Mouse (Mus musculus) embryo, embryonic 10.5 days (tissue): ENCODE data around the gene Cpb2.

Source experiments
- DNase-seq: peaks from one replicate; pipeline ENCODE4 v3.0.0-alpha.2; 2015; ENCODE audit warnings: low spot score

Cpb2 gene

GRCm38 (mm10) chr14:75242087-75242486 is at the start of gene Cpb2:
Gene Cpb2, plus strand, starts transcription at chr14:75242287.
- no peak for DNase-seq

- no peak for DNase-seq
Observed at GRCm38 (mm10) chr14:75192427-75192826, 49.7 kb upstream of the Cpb2 start.

DNA sequence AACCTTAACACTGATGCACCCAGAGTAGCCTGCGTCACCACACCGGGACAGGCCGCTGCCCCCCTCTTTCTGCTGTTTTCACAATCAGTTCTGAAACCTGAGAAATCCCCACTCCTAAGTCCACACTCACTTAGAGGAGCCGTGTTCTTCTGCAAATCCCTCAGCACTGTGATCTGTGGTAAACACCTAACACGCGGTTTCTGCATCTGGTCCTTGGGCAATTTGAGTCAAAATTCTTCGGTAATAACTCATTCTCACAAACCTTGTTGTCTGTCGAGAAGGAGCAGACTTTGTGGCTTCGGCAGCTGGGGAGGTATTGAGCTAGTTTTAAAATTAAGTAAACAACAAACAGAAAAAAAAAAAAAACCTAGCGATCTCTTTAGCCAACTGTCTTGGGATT is 49.2 kb upstream of the Cpb2 start:
- DNase-seq = no peak

DNA sequence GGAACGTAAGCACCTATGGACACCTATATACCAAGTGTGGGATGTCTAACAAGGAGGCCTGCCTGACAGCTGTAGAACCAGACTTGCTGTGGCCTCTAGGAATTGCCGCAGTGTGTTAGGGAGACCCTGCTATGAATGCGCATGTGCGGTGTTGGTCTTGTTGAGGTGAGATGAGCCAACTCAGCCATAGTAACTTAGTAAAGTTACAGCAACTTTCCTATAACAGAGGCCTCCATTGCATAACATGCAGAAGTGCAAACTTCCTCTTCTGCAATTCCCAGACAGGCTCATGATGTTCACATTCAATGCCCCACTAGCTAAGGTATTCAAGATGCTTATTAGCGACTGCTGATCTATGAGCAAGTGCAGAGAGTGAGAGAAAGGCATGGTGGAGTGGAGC is 46.6 kb upstream of the Cpb2 start:
- no peak for DNase-seq

DNA sequence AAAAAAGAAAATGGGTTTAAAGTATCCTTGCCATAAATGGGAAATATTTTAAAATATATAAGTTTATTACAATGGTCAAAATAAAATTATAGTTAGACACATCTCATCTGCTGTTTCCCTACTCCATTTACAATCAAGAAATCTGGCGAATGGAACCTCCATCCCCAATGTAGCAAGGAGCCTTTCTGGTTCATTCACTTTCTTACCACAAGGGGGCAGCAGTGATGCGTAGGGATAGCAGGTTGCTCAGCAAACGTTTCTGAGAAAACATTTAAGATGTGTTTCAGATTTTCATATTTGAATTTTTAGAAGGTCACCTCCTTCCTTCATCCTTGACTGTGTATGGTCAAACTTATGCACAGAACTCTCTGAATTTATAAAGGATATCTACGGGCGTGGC is 45.1 kb upstream of the Cpb2 start:
- DNase-seq = peak; percentile 90

GRCm38 (mm10) chr14:75197660-75198059 is 44.4 kb upstream of the Cpb2 start:
- no peak for DNase-seq

DNA sequence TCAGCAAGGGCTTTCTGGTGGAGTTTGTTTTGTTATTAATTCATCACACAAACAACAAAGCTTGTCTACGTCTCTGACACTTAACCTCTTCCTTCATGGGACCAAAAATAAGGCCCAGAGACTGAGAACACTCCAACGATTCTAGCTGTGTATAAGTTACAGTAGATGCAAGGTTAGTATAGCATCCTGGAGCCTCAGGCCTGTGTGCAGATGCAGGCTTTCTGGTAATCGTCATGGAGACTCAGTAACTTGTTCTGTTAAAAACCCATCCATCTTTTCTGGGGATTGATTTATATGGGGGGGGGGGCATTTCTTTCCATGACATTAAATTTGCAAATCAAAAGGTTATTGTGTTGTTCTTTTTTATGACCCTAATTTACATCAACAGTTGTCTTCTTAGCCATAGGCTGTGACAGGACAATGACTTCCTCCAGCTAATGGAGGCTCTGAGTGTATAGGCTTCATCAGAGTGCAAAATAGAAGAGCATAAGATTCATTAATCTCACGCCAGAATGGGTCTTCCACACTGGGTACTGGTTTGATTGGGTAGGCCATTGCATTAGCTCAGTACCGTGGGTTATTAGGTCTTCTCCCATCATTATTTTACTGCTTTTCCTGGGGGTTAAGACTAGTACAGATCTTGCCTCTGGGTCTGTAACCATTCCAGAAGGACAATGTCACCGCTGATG is 36.6 kb upstream of the Cpb2 start:
- peak; percentile 36 for DNase-seq

DNA sequence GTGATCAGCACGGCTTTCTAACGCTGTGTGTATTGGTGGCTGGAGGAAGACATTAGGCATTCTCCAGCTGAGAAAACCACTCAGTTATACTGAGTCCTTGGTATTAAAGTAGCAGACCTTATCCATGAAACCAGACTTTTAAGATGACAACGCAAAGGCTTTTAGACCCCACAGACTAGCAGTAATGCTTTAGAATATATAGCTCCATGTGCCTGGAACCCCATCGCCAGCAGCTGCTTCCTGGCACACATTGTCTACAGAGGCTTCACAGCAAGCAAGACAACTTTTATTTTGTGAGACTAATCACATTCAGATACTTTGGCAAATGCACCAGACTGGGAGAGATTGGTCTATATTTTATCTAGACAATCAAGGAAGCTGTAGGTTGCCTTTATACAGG is 35.8 kb upstream of the Cpb2 start:
- no peak for DNase-seq

DNA sequence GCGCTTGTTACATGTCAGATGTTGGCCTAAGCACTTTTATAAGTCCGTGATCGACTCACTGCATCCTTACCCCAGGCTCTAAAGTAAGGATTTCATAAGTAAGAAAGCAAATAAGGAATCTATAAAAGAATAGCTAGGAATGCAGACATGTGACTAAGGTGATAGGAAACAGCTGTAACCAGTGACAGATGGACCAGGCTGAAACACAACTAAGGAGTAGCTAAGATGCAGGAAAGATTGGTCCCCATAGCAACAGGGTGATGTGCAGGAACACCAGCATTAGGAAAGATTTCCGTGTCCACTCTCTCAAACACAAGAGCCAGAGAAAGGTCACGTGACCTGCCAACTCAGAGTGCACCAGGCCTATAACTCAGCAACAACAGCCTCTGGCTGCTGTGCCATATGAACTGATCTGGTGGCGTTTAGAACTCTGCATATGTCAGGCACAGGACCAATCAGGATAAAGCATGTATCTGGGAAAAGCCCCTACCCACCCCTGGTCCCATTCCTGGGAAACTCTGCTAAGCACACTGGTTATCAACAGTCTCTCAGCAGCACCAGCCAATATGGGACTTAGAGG is 33.4 kb upstream of the Cpb2 start:
- peak; percentile 36 for DNase-seq

- DNase-seq = no peak
Observed at GRCm38 (mm10) chr14:75213752-75214151, 28.3 kb upstream of the Cpb2 start.

DNA sequence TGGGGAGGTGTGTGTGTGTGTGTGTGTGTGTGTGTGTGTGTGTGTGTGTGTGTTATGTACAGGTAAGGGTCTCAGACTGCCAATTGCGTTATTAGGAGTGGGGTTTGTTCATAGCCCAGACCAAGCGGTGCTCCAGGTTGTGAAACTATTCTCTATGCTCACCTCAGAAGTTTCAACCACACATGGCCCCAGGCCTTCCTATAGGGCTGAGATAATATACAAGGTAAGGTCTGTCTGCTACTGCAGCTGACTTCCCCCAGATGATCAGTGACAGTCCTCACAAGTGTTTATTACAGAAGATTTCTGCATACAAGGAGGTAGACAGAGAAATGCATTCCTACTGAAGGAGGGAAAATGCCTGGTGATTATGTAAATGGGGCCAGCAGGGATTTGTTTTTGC is 23.2 kb upstream of the Cpb2 start:
- DNase-seq = no peak

- DNase-seq = no peak
Observed at GRCm38 (mm10) chr14:75219250-75219913, 22.7 kb upstream of the Cpb2 start.

DNA sequence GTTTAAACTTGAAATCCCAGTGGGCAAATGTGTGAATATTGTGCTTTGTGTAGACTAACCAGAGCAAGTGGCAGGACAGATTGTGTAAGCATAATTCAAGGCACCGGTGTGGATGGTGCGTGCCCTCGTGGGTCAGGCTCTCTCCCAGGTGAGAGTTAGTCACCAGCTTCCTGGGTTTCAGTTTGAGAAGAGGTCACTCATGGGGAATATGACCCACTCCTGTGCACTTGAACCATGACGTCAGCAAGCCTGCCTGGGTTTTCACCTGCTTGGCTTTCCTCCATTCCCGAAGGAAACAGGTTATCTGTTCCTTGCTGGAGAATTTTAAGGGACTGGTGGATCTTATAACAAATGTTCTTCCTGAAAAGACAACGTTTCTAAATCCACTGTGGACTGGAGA is 19.7 kb upstream of the Cpb2 start:
- DNase-seq = no peak

- DNase-seq = no peak
Observed at GRCm38 (mm10) chr14:75227453-75228084, 14.5 kb upstream of the Cpb2 start.

GRCm38 (mm10) chr14:75229834-75230233 is 12.3 kb upstream of the Cpb2 start:
- peak; percentile 81 for DNase-seq

DNA sequence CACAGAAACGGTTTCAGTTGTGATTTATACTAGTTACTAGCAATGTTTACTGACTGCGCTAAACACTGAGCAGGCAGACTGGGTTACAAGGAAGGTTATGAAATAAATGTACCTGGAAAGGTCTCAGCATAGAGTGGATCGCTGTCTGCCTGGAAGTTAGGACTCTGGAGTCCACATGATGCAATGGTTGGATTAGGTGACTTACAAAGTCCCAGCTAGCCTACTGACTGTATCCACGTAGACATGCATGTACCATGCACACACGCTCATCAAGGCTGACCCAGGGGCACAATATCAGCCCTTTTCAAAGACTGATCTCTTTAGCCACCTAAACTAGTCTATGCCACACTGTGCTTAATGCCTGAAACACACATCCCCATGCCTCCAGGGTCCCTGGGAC is 9.0 kb upstream of the Cpb2 start:
- no peak for DNase-seq

GRCm38 (mm10) chr14:75235552-75235951 is 6.5 kb upstream of the Cpb2 start:
- peak; percentile 3 for DNase-seq

GRCm38 (mm10) chr14:75235955-75236635 is 6.0 kb upstream of the Cpb2 start:
- peak; percentile 74 for DNase-seq

- no peak for DNase-seq
Observed at GRCm38 (mm10) chr14:75236636-75237003, 5.5 kb upstream of the Cpb2 start.

- DNase-seq = no peak
Observed at GRCm38 (mm10) chr14:75237096-75237495, 5.0 kb upstream of the Cpb2 start.

GRCm38 (mm10) chr14:75238054-75238692 is 3.9 kb upstream of the Cpb2 start:
- no peak for DNase-seq
